Mouse (Mus musculus): Measurements from ENCODE around the gene Mup22. TPM values are rescaled to one million over a fixed set of nuclear protein-coding genes. Genes with fewer than 3 reads are reported as not detected.
"Not testable (repeated sequence)": the region's sequence is repeated elsewhere in the genome, so short reads cannot be mapped to it uniquely, and the experiment has no call there.

Gene Mup22
- not detected in 2 replicates for total RNA-seq (2021)
- long read RNA-seq, experiment 1 = 0 reads
- long read RNA-seq, experiment 2 = 0 reads

GRCm38 (mm10) chr4:60821363-60821762 lies at the start of gene Mup22:
Gene Mup22 (minus strand): TSS chr4:60821463.
- not testable (repeated sequence) for DNase-seq

- DNase-seq = not testable (repeated sequence)
These were observed 19.6 kb upstream of the Mup22 start for GRCm38 (mm10) chr4:60840889-60841288.

Other genes starting within 250 kb of the Mup22 start
- not detected in 2 replicates for gene Mup10, start 239.3 kb downstream of the Mup22 start, total RNA-seq (2021)
- not detected in 2 replicates for gene Mup11, start 159.1 kb downstream of the Mup22 start, total RNA-seq (2021)
- gene Mup12, start 80.1 kb downstream of the Mup22 start, total RNA-seq (2021) = not detected in 2 replicates